Mouse (Mus musculus) frontal cortex, adult 2 months (tissue): ENCODE data around the gene 1700021F07Rik. TPM values are rescaled to one million over a fixed set of nuclear protein-coding genes. Genes with fewer than 3 reads are reported as not detected.

Experiments used
- DNase-seq, 2 experiments: peaks; one replicate each; pipeline ENCODE4 v3.0.0; 2022; ENCODE audit warnings: low spot score in 1 of 2; ENCODE audit errors: extremely low spot score in 1 of 2
- polyA plus RNA-seq: library from polyadenylated mRNA; depleted of rRNA; stranded (reverse); fragments of >200 nt; gene quantifications from 2 replicates; pipeline ENCODE4 v1.2.3, GENCODE M21; 2012; rRNA removed

The 1700021F07Rik gene
- polyA plus RNA-seq, 1 experiment, result not detected

DNA sequence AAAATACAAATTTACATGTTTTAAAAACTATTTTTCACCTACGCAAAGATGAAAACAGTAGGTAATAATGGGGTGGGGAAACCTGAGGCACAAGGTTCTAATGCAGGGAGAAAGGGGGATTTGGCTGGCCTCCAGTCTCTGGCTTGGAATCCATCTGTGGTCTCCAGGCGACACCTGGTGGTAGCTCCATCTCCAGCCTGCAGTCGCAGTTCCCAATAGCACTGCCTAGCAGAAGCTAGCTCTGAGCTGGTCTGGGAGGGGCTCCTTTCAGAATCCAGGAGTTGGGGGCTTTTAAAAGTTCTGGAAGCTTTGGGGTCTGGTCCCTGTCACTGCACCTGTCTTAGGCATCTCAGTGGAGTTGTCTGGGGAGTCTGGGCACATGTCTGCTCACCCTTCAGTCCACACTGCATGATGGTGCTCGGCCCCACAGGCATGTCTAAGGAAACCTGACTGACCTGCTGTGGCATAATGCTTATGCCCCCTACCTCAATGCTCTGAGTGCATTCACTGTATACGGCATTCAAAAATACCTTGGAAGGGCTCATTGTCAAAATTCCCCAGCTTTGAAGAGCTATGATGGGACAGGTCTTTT is 39.6 kb downstream of the 1700021F07Rik start:
- DNase-seq, result peak; percentile 36 to 83

- peak in 1 of 2 experiments; percentile 53 for DNase-seq
These were observed 41.0 kb downstream of the 1700021F07Rik start for GRCm38 (mm10) chr2:173563336-173563735.

DNA sequence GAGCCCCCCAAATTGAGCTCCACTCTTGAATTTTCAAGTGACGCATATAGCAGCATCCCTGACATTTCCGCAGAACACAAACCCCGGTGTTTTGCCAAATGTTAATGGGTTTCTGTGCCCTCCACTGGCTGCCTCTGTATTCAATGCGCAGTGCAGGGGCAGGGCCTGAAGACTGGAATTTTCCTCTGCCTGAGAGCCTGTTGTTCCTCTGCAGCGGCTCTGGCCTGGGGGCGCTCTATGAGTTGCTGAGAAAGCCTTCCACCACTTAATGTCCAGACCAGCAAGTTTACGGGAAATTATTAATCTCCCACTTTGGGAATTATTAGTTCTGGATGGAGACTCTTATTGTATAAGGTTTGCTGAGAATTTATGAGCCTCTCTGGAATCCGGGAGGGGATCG is 41.8 kb downstream of the 1700021F07Rik start:
- DNase-seq, result no peak

Other genes with a start within 250 kb of the 1700021F07Rik start
- gene Pmepa1, start 246.1 kb upstream of the 1700021F07Rik start, polyA plus RNA-seq, result 40.4 and 57.2 TPM in 2 replicates
- not detected in 2 replicates for gene Ankrd60, start 55.8 kb downstream of the 1700021F07Rik start, polyA plus RNA-seq
- 16.4 and 17.3 TPM in 2 replicates for gene Rab22a, start 137.2 kb downstream of the 1700021F07Rik start, polyA plus RNA-seq
- not detected in 2 replicates for gene 1700010B08Rik, start 196.8 kb downstream of the 1700021F07Rik start, polyA plus RNA-seq
- gene Vapb, start 214.9 kb downstream of the 1700021F07Rik start, polyA plus RNA-seq, result 56.0 and 58.3 TPM in 2 replicates